8 mouse cellular contexts compared by ENCODE assay signal in genomic region chr11:96934921-96935356, GRCm38 (mm10). TPM values are rescaled to one million over a fixed set of nuclear protein-coding genes. Genes with fewer than 3 reads are reported as not detected.
DNase-seq lines count a peak whose midpoint lies in the region; ATAC-seq and TF ChIP-seq lines count a peak whose summit lies in the region.

No protein-coding gene starts in this region.

- DNase-seq in urinary bladder, postnatal 36 days (ENCODE audit: low spot score in 2 of 2) = peak; percentile 28 to 52
- DNase-seq in urinary bladder, postnatal 10 days (ENCODE audit: low spot score) = no peak
- peak; percentile 81 for DNase-seq in embryo, embryonic 10.5 days (ENCODE audit: low spot score)
- DNase-seq in kidney, postnatal 10 days = peak; percentile 83
- peak; percentile 98 for DNase-seq in lung, postnatal 0 days (ENCODE audit: low spot score)
- peak; percentile 77 for DNase-seq in retina, embryonic 14.5 days (ENCODE audit: low spot score)
- DNase-seq in urinary bladder, adult 2 months (ENCODE audit: low spot score) = no peak

- H3K4me1 ChIP-seq in heart, embryonic 12.5 days (replicated peaks) = peaks cover 12% of the 10 kb centered on the region; the same call in 1 of the 2 replicates
- peaks cover 5% of the 10 kb centered on the region; the same call in 1 of the 2 replicates for H3K4me1 ChIP-seq in lung, postnatal 0 days (ENCODE audit: insufficient read depth, low read depth, low read length)

- whole genome bisulfite sequencing in heart, embryonic 12.5 days = 21% methylated on average over 12 of the region's 12 CpGs
- WGBS in lung, postnatal 0 days = 19% methylated on average over 12 of the region's 12 CpGs

- no peaks in the 10 kb centered on the region for H3K9me3 ChIP-seq in heart, embryonic 12.5 days (replicated peaks)
- no peaks in the 10 kb centered on the region for H3K9me3 ChIP-seq in lung, postnatal 0 days (ENCODE audit: low read length)

- H3K9ac ChIP-seq in heart, embryonic 12.5 days = no peak overlapping the region
- H3K9ac ChIP-seq in lung, postnatal 0 days (replicated peaks; ENCODE audit: low read depth) = no peak overlapping the region

- H3K4me2 ChIP-seq in heart, embryonic 12.5 days = peak overlapping the region; percentile 52
- peak overlapping the region; percentile 36 for H3K4me2 ChIP-seq in lung, postnatal 0 days (replicated peaks; ENCODE audit: low read depth, low read length)

- peak overlapping the region; percentile 15; the same call in 1 of the 2 replicates for H3K27ac ChIP-seq in heart, embryonic 12.5 days (ENCODE audit: poor library complexity, severe bottlenecking)
- H3K27ac ChIP-seq in lung, postnatal 0 days (ENCODE audit: low read length) = peak overlapping the region; percentile 63

- TF ChIP-seq EP300 in lung, postnatal 0 days (IDR thresholded peaks at IDR 0.05) = peak; percentile 58; the same call in 1 of the 2 replicates

- H3K27me3 ChIP-seq in heart, embryonic 12.5 days (replicated peaks) = peaks cover 7% of the 10 kb centered on the region
- no peaks in the 10 kb centered on the region for H3K27me3 ChIP-seq in lung, postnatal 0 days (replicated peaks; ENCODE audit: insufficient read depth, low read length)

- peak; percentile 94 for ATAC-seq in heart, embryonic 12.5 days (ENCODE audit: insufficient number of reproducible peaks, low FRiP score)
- ATAC-seq in lung, postnatal 0 days = peak; percentile 91

- H3K4me3 ChIP-seq in heart, embryonic 12.5 days = peak overlapping the region; percentile 2; the same call in 1 of the 2 replicates
- H3K4me3 ChIP-seq in lung, postnatal 0 days (ENCODE audit: low read depth, low read length) = no peak overlapping the region

- TF ChIP-seq CTCF in lung, postnatal 0 days (IDR thresholded peaks at IDR 0.05) = no peak

- H3K36me3 ChIP-seq in heart, embryonic 12.5 days = no peaks in the 10 kb centered on the region
- H3K36me3 ChIP-seq in lung, postnatal 0 days (ENCODE audit: insufficient read depth, low read length) = no peaks in the 10 kb centered on the region

RNA-seq across cellular contexts. Expression of gene Prr15l, which starts 7.0 kb away (rescaled TPM):
- polyA plus RNA-seq in heart, embryonic 12.5 days (2016; fragmentation: Nextera tagmentation; extraction: Ambion mirVana) = 0.46 and 0.51 TPM in 2 replicates
- 126 and 127 TPM in 2 replicates for polyA plus RNA-seq in lung, postnatal 0 days (2015; fragmentation: Nextera tagmentation; extraction: Ambion mirVana)
- polyA plus RNA-seq in urinary bladder, adult 2 months (2012; rRNA removed) = 7.6 and 8.9 TPM in 2 replicates

RNA-seq across cellular contexts. Expression of gene Pnpo, which starts 8.8 kb away (rescaled TPM):
- polyA plus RNA-seq in heart, embryonic 12.5 days (2016; fragmentation: Nextera tagmentation; extraction: Ambion mirVana) = 37.7 and 40.5 TPM in 2 replicates
- polyA plus RNA-seq in lung, postnatal 0 days (2015; fragmentation: Nextera tagmentation; extraction: Ambion mirVana) = 28.7 and 30.0 TPM in 2 replicates
- 22.4 and 25.5 TPM in 2 replicates for polyA plus RNA-seq in urinary bladder, adult 2 months (2012; rRNA removed)

RNA-seq across cellular contexts. Expression of gene Cdk5rap3, which starts 18.6 kb away (rescaled TPM):
- polyA plus RNA-seq in heart, embryonic 12.5 days (2016; fragmentation: Nextera tagmentation; extraction: Ambion mirVana) = 52.3 and 58.0 TPM in 2 replicates
- 46.4 and 48.0 TPM in 2 replicates for polyA plus RNA-seq in lung, postnatal 0 days (2015; fragmentation: Nextera tagmentation; extraction: Ambion mirVana)
- polyA plus RNA-seq in urinary bladder, adult 2 months (2012; rRNA removed) = 46.5 and 47.5 TPM in 2 replicates

RNA-seq across cellular contexts. Expression of gene Sp2, which starts 47.8 kb away (rescaled TPM):
- polyA plus RNA-seq in heart, embryonic 12.5 days (2016; fragmentation: Nextera tagmentation; extraction: Ambion mirVana) = 18.0 and 19.9 TPM in 2 replicates
- polyA plus RNA-seq in lung, postnatal 0 days (2015; fragmentation: Nextera tagmentation; extraction: Ambion mirVana) = 9.1 and 10.6 TPM in 2 replicates
- polyA plus RNA-seq in urinary bladder, adult 2 months (2012; rRNA removed) = 7.7 and 13.9 TPM in 2 replicates

Comparison
In these comparisons a context has a peak if more than half of its experiments do, and no peak if none do; other contexts are left out.
1. DNase-seq: peak in urinary bladder, postnatal 36 days (2 of 2), embryo, embryonic 10.5 days (single experiment), kidney, postnatal 10 days (single experiment), lung, postnatal 0 days (single experiment) and retina, embryonic 14.5 days (single experiment); none in urinary bladder, postnatal 10 days (single experiment) and urinary bladder, adult 2 months (single experiment).
2. RNA of gene Prr15l, which starts 7.0 kb away (polyA plus RNA-seq): 126 to 127 TPM in lung, postnatal 0 days; 7.6 to 8.9 TPM in urinary bladder, adult 2 months and 0.46 to 0.51 TPM in heart, embryonic 12.5 days; every median in the first group is over 10 times any median in the second.